ENCODE assay signal across 1 mouse cellular context in genomic region chr16:34997576-34997975, GRCm38 (mm10).
TF ChIP-seq lines count a peak whose summit lies in the region.

No protein-coding gene starts in this region.

TF ChIP-seq in CH12.LX, 34 proteins besides CTCF, POLR2A, EP300 and RAD21 (continued from another document):
- TF ChIP-seq MEF2A (IDR thresholded peaks at IDR 0.05; ENCODE audit: borderline replicate concordance, low read depth, low read length) (no peak), SMC3 (IDR thresholded peaks at IDR 0.05; ENCODE audit: low read depth, low read length) (no peak)
